Mouse (Mus musculus): Measurements from ENCODE around the gene Plekhj1. TPM values are rescaled to one million over a fixed set of nuclear protein-coding genes. Genes with fewer than 3 reads are reported as not detected.
A peak's percentile ranks its signal among the peaks of the same experiment; 100 is the strongest.

Plekhj1 gene
- polyA plus RNA-seq (2016; fragmentation: Nextera tagmentation; extraction: Ambion mirVana), result 132 and 142 TPM in 2 replicates

- WGBS, result under 1% methylated on average over 104 of the region's 104 CpGs
- Histone ChIP-seq H3K9me3 (no peaks in the 10 kb centered on the region), H3K27ac (peak within 1 kb of the TSS; percentile 96), H3K4me2 (replicated peaks) (peak within 1 kb of the TSS; percentile 90), H3K9ac (peak within 1 kb of the TSS; percentile 98), H3K36me3 (peaks cover 59% of the 10 kb centered on the region), H3K4me3 (peak within 1 kb of the TSS; percentile 92), H3K27me3 (no peaks in the 10 kb centered on the region), H3K4me1 (peaks cover 18% of the 10 kb centered on the region)
- ATAC-seq (ENCODE audit: insufficient number of reproducible peaks, insufficient read depth, low FRiP score, low TSS enrichment), result peak; percentile 90
These were observed at the start of gene Plekhj1, which contains the start of gene Sf3a2 for GRCm38 (mm10) chr10:80798150-80799006. Gene Plekhj1 (minus strand): TSS chr10:80798626. Gene Sf3a2 (plus strand): TSS chr10:80798198.

- Histone ChIP-seq H3K27me3 (peaks cover 52% of the 10 kb centered on the region), H3K4me1 (peaks cover 10% of the 10 kb centered on the region), H3K9me3 (no peaks in the 10 kb centered on the region), H3K9ac (no peak overlapping the region), H3K4me2 (replicated peaks) (no peak overlapping the region), H3K36me3 (0 out of 2 replicates have a peak, but pooled peaks cover 2% of the 10 kb centered on the region), H3K27ac (no peak overlapping the region), H3K4me3 (no peak overlapping the region)
- WGBS, result 84% methylated on average over 12 of the region's 12 CpGs
- no peak for ATAC-seq (ENCODE audit: insufficient number of reproducible peaks, insufficient read depth, low FRiP score, low TSS enrichment)
These were observed 47.3 kb upstream of the Plekhj1 start for GRCm38 (mm10) chr10:80845732-80846131.

DNA sequence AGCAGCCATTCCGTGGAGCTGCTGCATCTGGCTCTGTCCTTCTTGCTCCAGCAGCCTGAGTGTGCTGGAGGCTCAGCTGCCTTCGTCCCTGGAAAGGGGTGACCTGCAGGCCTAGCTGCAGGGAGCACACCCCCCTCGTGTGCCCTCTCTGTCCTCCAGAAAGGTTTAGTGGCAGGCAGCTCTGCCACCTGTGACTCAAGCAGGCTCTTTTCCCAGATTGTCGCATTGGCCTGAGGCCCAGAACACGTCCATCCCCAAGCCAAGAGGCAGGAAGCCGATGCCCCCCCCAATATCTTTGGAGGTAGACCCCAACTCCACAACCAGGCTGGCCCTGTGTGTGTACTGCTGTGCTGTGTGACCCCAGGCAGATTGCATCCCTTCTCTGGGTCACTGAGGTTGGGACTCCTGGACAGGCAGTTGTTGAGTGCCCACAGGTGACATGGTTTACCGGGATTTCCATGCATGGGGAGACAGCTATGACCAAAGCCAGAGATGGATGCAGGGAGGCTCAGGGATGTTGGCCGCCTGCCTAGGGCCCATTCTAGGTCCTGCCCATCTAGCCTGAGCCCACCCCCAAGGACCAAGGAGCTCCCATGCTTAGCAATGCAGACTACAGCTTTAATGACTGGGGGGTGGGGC is 46.7 kb upstream of the Plekhj1 start:
- WGBS, result 62% methylated on average over 8 of the region's 8 CpGs
- Histone ChIP-seq H3K36me3 (0 out of 2 replicates have a peak, but pooled peaks cover 2% of the 10 kb centered on the region), H3K9ac (no peak overlapping the region), H3K4me2 (replicated peaks) (no peak overlapping the region), H3K4me3 (no peak overlapping the region), H3K9me3 (no peaks in the 10 kb centered on the region), H3K4me1 (peaks cover 10% of the 10 kb centered on the region), H3K27me3 (peaks cover 52% of the 10 kb centered on the region), H3K27ac (no peak overlapping the region)
- no peak for ATAC-seq (ENCODE audit: insufficient number of reproducible peaks, insufficient read depth, low FRiP score, low TSS enrichment)

GRCm38 (mm10) chr10:80843931-80844547 is 45.6 kb upstream of the Plekhj1 start, which contains the start of gene Lingo3:
Gene Lingo3 (minus strand): TSS chr10:80844039.
- no peak for ATAC-seq (ENCODE audit: insufficient number of reproducible peaks, insufficient read depth, low FRiP score, low TSS enrichment)
- peak within 1 kb of the TSS; percentile 65 for H3K9ac ChIP-seq
- H3K36me3 ChIP-seq, result no peaks in the 10 kb centered on the region
- WGBS, result 3% methylated on average over 51 of the region's 51 CpGs
- peaks cover 10% of the 10 kb centered on the region for H3K4me1 ChIP-seq
- no peaks in the 10 kb centered on the region for H3K9me3 ChIP-seq
- peaks cover 52% of the 10 kb centered on the region for H3K27me3 ChIP-seq
- peak within 1 kb of the TSS; percentile 54 for H3K4me3 ChIP-seq
- H3K27ac ChIP-seq, result no peak within 1 kb of the TSS
- peak within 1 kb of the TSS; percentile 94 for H3K4me2 ChIP-seq (replicated peaks)

DNA sequence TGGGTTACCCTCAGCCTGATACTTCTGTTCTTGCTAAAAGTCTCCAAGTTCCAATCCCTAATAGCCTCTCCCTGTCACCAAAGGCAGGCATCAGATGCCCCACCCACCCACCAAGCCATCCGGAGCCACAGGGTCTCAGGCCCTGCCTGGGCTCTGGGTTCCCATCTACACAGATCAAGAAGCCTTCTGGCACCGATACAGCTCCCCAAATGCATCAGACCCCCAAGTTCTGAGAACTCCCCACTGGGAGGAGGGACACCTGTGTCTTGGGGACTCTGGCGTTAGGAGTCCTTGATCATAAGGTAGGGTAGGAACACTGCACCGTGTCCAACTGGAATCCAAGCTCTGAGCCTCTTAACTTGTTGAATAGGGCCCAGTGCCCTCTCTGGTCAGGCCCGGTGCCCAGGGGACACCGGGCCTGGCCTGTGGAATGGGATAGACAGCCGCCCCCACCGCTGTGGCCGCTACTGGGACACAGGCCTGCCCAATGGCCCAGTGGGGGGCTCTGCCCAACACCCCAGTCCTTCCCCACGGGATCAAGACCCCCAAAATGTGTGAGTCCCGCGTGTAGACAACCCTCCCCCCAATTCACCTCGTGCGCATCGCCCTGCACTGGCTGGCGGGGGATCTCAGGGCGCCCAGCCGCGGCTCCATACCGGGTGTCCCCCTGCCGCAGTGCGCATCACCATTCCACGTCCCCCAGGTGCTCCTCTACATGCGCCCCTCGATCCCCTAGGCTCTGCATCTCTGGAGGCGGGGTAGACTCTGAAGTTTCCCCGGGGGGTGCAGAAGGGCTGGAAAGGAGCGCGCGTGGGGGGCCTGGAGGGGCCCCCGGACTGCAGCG is 44.9 kb upstream of the Plekhj1 start:
- H3K4me3 ChIP-seq, result peak overlapping the region; percentile 54
- no peak overlapping the region for H3K27ac ChIP-seq
- peak overlapping the region; percentile 94 for H3K4me2 ChIP-seq (replicated peaks)
- H3K36me3 ChIP-seq, result no peaks in the 10 kb centered on the region
- peak overlapping the region; percentile 65 for H3K9ac ChIP-seq
- H3K9me3 ChIP-seq, result no peaks in the 10 kb centered on the region
- ATAC-seq (ENCODE audit: insufficient number of reproducible peaks, insufficient read depth, low FRiP score, low TSS enrichment), result no peak
- WGBS, result 8% methylated on average over 32 of the region's 32 CpGs
- H3K27me3 ChIP-seq, result peaks cover 55% of the 10 kb centered on the region
- H3K4me1 ChIP-seq, result peaks cover 10% of the 10 kb centered on the region

DNA sequence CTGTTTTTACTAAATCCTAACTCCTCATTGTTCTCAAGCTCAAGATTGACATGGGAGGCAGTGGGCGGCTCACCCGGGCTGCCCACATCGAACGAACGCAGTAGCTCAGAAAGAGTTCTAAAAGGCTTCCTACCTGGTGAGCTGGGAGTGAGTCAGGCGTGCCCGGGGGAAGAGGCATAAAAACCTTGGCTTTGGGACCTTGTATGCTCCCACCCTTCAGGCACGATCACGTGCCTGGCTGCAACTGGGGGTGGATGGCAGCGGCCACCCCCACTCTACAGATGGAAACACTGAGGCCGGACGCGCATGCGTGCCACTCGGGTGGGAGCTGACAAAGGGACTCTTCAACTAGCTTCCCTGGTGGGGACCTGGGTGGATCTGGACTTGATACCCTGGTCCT is 43.9 kb upstream of the Plekhj1 start:
- no peak for ATAC-seq (ENCODE audit: insufficient number of reproducible peaks, insufficient read depth, low FRiP score, low TSS enrichment)
- H3K36me3 ChIP-seq, result no peaks in the 10 kb centered on the region
- H3K4me2 ChIP-seq (replicated peaks), result no peak overlapping the region
- H3K27ac ChIP-seq, result no peak overlapping the region
- peaks cover 14% of the 10 kb centered on the region for H3K4me1 ChIP-seq
- H3K9me3 ChIP-seq, result no peaks in the 10 kb centered on the region
- no peak overlapping the region for H3K9ac ChIP-seq
- no peak overlapping the region for H3K4me3 ChIP-seq
- H3K27me3 ChIP-seq, result peaks cover 62% of the 10 kb centered on the region
- WGBS, result 84% methylated on average over 15 of the region's 15 CpGs

- ATAC-seq (ENCODE audit: insufficient number of reproducible peaks, insufficient read depth, low FRiP score, low TSS enrichment), result no peak
- Histone ChIP-seq H3K27ac (no peak overlapping the region), H3K4me3 (no peak overlapping the region), H3K9me3 (no peaks in the 10 kb centered on the region), H3K27me3 (peaks cover 69% of the 10 kb centered on the region), H3K9ac (0 out of 2 replicates have a peak overlapping the region, but pooled peaks have one; percentile 5), H3K36me3 (no peaks in the 10 kb centered on the region), H3K4me1 (peaks cover 14% of the 10 kb centered on the region), H3K4me2 (replicated peaks) (no peak overlapping the region)
- 68% methylated on average over 2 of the region's 2 CpGs for WGBS
These were observed 43.3 kb upstream of the Plekhj1 start for GRCm38 (mm10) chr10:80841685-80842084.

GRCm38 (mm10) chr10:80839848-80840247 is 41.4 kb upstream of the Plekhj1 start:
- ATAC-seq (ENCODE audit: insufficient number of reproducible peaks, insufficient read depth, low FRiP score, low TSS enrichment), result no peak
- Histone ChIP-seq H3K27ac (no peak overlapping the region), H3K9ac (no peak overlapping the region), H3K4me2 (replicated peaks) (no peak overlapping the region), H3K36me3 (no peaks in the 10 kb centered on the region), H3K4me3 (no peak overlapping the region), H3K27me3 (peaks cover 67% of the 10 kb centered on the region), H3K4me1 (peaks cover 14% of the 10 kb centered on the region), H3K9me3 (peaks cover 2% of the 10 kb centered on the region; the same call in 1 of the 2 replicates)
- WGBS, result 65% methylated on average over 6 of the region's 6 CpGs

DNA sequence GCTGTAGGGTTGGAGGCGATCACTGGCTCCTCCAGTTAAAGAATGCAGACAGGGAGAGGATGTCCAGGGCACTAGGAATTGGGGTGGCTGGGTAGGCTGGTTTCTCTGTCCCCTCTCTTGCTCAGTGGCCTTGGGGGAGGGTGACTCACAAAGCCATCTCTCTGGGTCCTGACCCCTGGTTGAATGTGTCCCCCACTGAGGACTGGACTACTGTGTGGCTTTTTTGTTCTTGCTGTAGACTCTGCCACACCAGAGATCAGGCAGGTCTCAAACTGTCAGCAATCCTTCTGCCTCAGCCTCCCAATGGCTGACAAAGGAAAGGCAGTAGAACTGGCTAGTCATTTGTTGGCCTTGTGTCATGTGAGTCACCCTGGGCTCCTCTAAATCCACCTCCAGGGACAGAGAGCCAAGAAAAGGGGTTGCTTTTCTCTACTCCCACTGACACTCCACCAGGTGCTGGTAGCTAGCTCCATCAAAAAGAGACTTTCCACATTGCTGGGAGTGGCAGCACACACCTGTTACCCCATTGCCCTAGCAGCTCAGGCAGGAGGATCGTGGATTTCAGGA is 40.0 kb upstream of the Plekhj1 start:
- Histone ChIP-seq H3K27ac (no peak overlapping the region), H3K4me1 (0 out of 2 replicates have a peak, but pooled peaks cover 5% of the 10 kb centered on the region), H3K9me3 (peaks cover 9% of the 10 kb centered on the region; the same call in 1 of the 2 replicates), H3K4me2 (replicated peaks) (no peak overlapping the region), H3K27me3 (peaks cover 67% of the 10 kb centered on the region), H3K36me3 (no peaks in the 10 kb centered on the region), H3K4me3 (no peak overlapping the region), H3K9ac (no peak overlapping the region)
- ATAC-seq (ENCODE audit: insufficient number of reproducible peaks, insufficient read depth, low FRiP score, low TSS enrichment), result no peak
- WGBS, result 61% methylated on average over 2 of the region's 2 CpGs

DNA sequence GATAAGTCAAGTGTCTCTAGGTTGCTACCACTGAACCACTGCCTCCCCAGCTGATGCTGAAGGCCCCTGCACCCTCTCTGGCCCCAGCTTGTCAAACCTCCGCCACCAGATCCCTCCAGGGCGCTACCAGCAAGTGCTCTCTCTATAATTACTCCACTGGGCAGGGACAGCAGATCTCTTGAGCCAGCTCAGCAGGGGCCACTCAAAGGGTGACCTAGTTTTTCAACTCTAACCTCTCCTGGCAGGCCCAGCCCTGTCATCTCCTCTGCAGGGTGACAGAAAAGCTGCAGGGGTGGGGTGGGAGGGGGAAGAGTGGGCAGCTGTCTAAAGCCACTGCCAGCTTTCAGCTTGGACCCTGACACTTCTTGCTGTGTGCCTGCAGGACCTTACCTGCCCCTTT is 39.4 kb upstream of the Plekhj1 start:
- Histone ChIP-seq H3K9ac (no peak overlapping the region), H3K4me1 (0 out of 2 replicates have a peak, but pooled peaks cover 4% of the 10 kb centered on the region), H3K27ac (no peak overlapping the region), H3K4me3 (no peak overlapping the region), H3K36me3 (no peaks in the 10 kb centered on the region), H3K9me3 (peaks cover 9% of the 10 kb centered on the region; the same call in 1 of the 2 replicates), H3K27me3 (peaks cover 65% of the 10 kb centered on the region), H3K4me2 (replicated peaks) (no peak overlapping the region)
- ATAC-seq (ENCODE audit: insufficient number of reproducible peaks, insufficient read depth, low FRiP score, low TSS enrichment), result no peak
- 11% methylated on average over 2 of the region's 2 CpGs for WGBS

Measured in embryonic facial prominence, embryonic 12.5 days (tissue).